In genomic region chr2:135434947-135435515, GRCm38 (mm10) we compare ENCODE assay signal across 15 mouse cellular contexts.
DNase-seq lines count a peak whose midpoint lies in the region; ATAC-seq and TF ChIP-seq lines count a peak whose summit lies in the region.
"Had no signal": no experiment of that assay in that cellular context is flagged by ENCODE, and none has a peak within 500 bp of the region (broad histone marks: within the 10 kb centered on the region; RNA-seq: fewer than 3 reads in every experiment).

No protein-coding gene starts in this region.

- TF ChIP-seq POLR2A in cerebellum, adult 2 months (IDR thresholded peaks at IDR 0.05; ENCODE audit: borderline replicate concordance, insufficient read depth, low read length) = no peak

- no peak for TF ChIP-seq CTCF in forebrain, postnatal 0 days (IDR thresholded peaks at IDR 0.05; ENCODE audit: low read depth)
- TF ChIP-seq CTCF in cerebellum, adult 2 months (IDR thresholded peaks at IDR 0.05; ENCODE audit: borderline replicate concordance, insufficient read depth, low read depth, low read length) = no peak

- no peaks in the 10 kb centered on the region for H3K36me3 ChIP-seq in forebrain, postnatal 0 days (ENCODE audit: insufficient read depth)
- no peaks in the 10 kb centered on the region for H3K36me3 ChIP-seq in forebrain, embryonic 15.5 days
- no peaks in the 10 kb centered on the region for H3K36me3 ChIP-seq in embryonic facial prominence, embryonic 14.5 days (ENCODE audit: control insufficient read depth, insufficient read depth, low read length)
- H3K36me3 ChIP-seq: limb, embryonic 10.5 days; liver, embryonic 13.5 days; neural tube, embryonic 13.5 days had no signal

- H3K9me3 ChIP-seq in forebrain, postnatal 0 days (ENCODE audit: low read length) = no peaks in the 10 kb centered on the region
- H3K9me3 ChIP-seq in forebrain, embryonic 15.5 days = no peaks in the 10 kb centered on the region
- no peaks in the 10 kb centered on the region for H3K9me3 ChIP-seq in embryonic facial prominence, embryonic 14.5 days (ENCODE audit: control insufficient read depth, low read length)
- H3K9me3 ChIP-seq: limb, embryonic 10.5 days; liver, embryonic 13.5 days; neural tube, embryonic 13.5 days had no signal

- peak; percentile 43 for DNase-seq in forebrain, postnatal 0 days
- DNase-seq in heart, postnatal 10 days = peak; percentile 27 to 36
- DNase-seq in heart, postnatal 4 days = no peak
- DNase-seq in embryonic facial prominence, embryonic 14.5 days (ENCODE audit: low spot score) = peak; percentile 75
- DNase-seq in lung, postnatal 4 days = peak; percentile 8 to 21
- DNase-seq in layer of hippocampus, adult 11-12 months (ENCODE audit: low spot score) = no peak
- DNase-seq in cerebellum, adult 2 months = no peak
- DNase-seq: adrenal gland, adult 2 months; kidney, postnatal 10 days; liver, embryonic 13.5 days; thymus, postnatal 4 days had no signal

- 64% methylated on average over 5 of the region's 5 CpGs for WGBS in forebrain, postnatal 0 days
- 78% methylated on average over 5 of the region's 5 CpGs for WGBS in forebrain, embryonic 15.5 days
- WGBS in embryonic facial prominence, embryonic 14.5 days = 54% methylated on average over 5 of the region's 5 CpGs
- 72% methylated on average over 5 of the region's 5 CpGs for WGBS in cerebellum, adult 2 months

- H3K27me3 ChIP-seq in forebrain, postnatal 0 days (ENCODE audit: insufficient read depth, low read length) = no peaks in the 10 kb centered on the region
- H3K27me3 ChIP-seq in forebrain, embryonic 15.5 days = no peaks in the 10 kb centered on the region
- no peaks in the 10 kb centered on the region for H3K27me3 ChIP-seq in embryonic facial prominence, embryonic 14.5 days (replicated peaks; ENCODE audit: control insufficient read depth, insufficient read depth, low read length)
- H3K27me3 ChIP-seq in cerebellum, adult 2 months (ENCODE audit: control insufficient read depth, insufficient read depth, low read length) = no peaks in the 10 kb centered on the region
- H3K27me3 ChIP-seq: liver, embryonic 13.5 days; neural tube, embryonic 13.5 days had no signal

- intact Hi-C loops in heart, postnatal 10 days (cut with DNase I) = loop anchor here (5.0 kb wide), 1 partner anchor 122 kb away; no protein-coding TSS in a partner anchor

- no peak overlapping the region for H3K4me3 ChIP-seq in forebrain, postnatal 0 days (ENCODE audit: low read depth, low read length)
- no peak overlapping the region for H3K4me3 ChIP-seq in forebrain, embryonic 15.5 days
- no peak overlapping the region for H3K4me3 ChIP-seq in embryonic facial prominence, embryonic 14.5 days (ENCODE audit: low read depth, low read length)
- no peak overlapping the region for H3K4me3 ChIP-seq in cerebellum, adult 2 months (replicated peaks; ENCODE audit: insufficient read depth, low read depth, low read length)
- H3K4me3 ChIP-seq: limb, embryonic 10.5 days; liver, embryonic 13.5 days; neural tube, embryonic 13.5 days had no signal

- no peak overlapping the region for H3K9ac ChIP-seq in forebrain, postnatal 0 days
- H3K9ac ChIP-seq in forebrain, embryonic 15.5 days (replicated peaks) = no peak overlapping the region
- H3K9ac ChIP-seq in embryonic facial prominence, embryonic 14.5 days (ENCODE audit: low read depth, low read length) = no peak overlapping the region
- H3K9ac ChIP-seq: liver, embryonic 13.5 days; neural tube, embryonic 13.5 days had no signal

- H3K4me1 ChIP-seq in forebrain, postnatal 0 days (ENCODE audit: insufficient read depth) = no peaks in the 10 kb centered on the region
- peaks cover 7% of the 10 kb centered on the region for H3K4me1 ChIP-seq in forebrain, embryonic 15.5 days
- H3K4me1 ChIP-seq in embryonic facial prominence, embryonic 14.5 days (ENCODE audit: control insufficient read depth, insufficient read depth, low read length) = peaks cover 10% of the 10 kb centered on the region; the same call in 1 of the 2 replicates
- 0 out of 2 replicates have a peak, but pooled peaks cover 5% of the 10 kb centered on the region for H3K4me1 ChIP-seq in cerebellum, adult 2 months (ENCODE audit: control insufficient read depth, insufficient read depth, low read length)

- no peak overlapping the region for H3K27ac ChIP-seq in forebrain, postnatal 0 days (ENCODE audit: low read depth, low read length)
- H3K27ac ChIP-seq in forebrain, embryonic 15.5 days (replicated peaks) = no peak overlapping the region
- H3K27ac ChIP-seq in embryonic facial prominence, embryonic 14.5 days (replicated peaks; ENCODE audit: low read depth, low read length) = peak overlapping the region; percentile 19; the same call in 1 of the 2 replicates
- no peak overlapping the region for H3K27ac ChIP-seq in cerebellum, adult 2 months (ENCODE audit: insufficient read depth, low read length)
- H3K27ac ChIP-seq: limb, embryonic 10.5 days; liver, embryonic 13.5 days; neural tube, embryonic 13.5 days had no signal

- peak; percentile 53 for ATAC-seq in forebrain, postnatal 0 days
- ATAC-seq in forebrain, embryonic 15.5 days (replicated peaks) = no peak
- ATAC-seq in embryonic facial prominence, embryonic 14.5 days (ENCODE audit: low read depth) = no peak
- ATAC-seq: inflammation-experienced regulatory T-cells, adult 6 months had no signal

- H3K4me2 ChIP-seq in forebrain, postnatal 0 days (ENCODE audit: low read depth) = no peak overlapping the region
- H3K4me2 ChIP-seq in forebrain, embryonic 15.5 days (replicated peaks) = no peak overlapping the region
- H3K4me2 ChIP-seq in embryonic facial prominence, embryonic 14.5 days (ENCODE audit: low read depth, low read length) = no peak overlapping the region
- H3K4me2 ChIP-seq: liver, embryonic 13.5 days; neural tube, embryonic 13.5 days had no signal

Comparison
In these comparisons a context has a peak if more than half of its experiments do, and no peak if none do; other contexts are left out.
1. DNase-seq: peak in forebrain, postnatal 0 days (single experiment), heart, postnatal 10 days (2 of 2), embryonic facial prominence, embryonic 14.5 days (single experiment) and lung, postnatal 4 days (2 of 2); none in heart, postnatal 4 days (single experiment), layer of hippocampus, adult 11-12 months (single experiment) and cerebellum, adult 2 months (0 of 2).